Mouse (Mus musculus) pancreas, adult 10 weeks (tissue): ENCODE results near the gene Mrps34. TPM values are rescaled to one million over a fixed set of nuclear protein-coding genes. Genes with fewer than 3 reads are reported as not detected.

Experiments
- polyA plus RNA-seq: library from polyadenylated mRNA; stranded (reverse); fragments of 350-450 nt; fragmentation: Illumina TruSeq; extraction: RNeasy Lipid Tissue Mini Kit (QIAGEN cat#74804); gene quantifications from one replicate; pipeline ENCODE4 v1.2.3, GENCODE M21; 2015; ENCODE audit warnings: low read depth, low replicate concordance; ENCODE audit not compliant: insufficient read depth

The Mrps34 gene
- 13.1 TPM for polyA plus RNA-seq

GRCm38 (mm10) chr17:24894995-24895547 is at the start of gene Mrps34, which contains the start of gene Eme2:
Gene Mrps34 (plus strand): TSS chr17:24895116.
Gene Eme2 (minus strand): TSS chr17:24895087.

DNA sequence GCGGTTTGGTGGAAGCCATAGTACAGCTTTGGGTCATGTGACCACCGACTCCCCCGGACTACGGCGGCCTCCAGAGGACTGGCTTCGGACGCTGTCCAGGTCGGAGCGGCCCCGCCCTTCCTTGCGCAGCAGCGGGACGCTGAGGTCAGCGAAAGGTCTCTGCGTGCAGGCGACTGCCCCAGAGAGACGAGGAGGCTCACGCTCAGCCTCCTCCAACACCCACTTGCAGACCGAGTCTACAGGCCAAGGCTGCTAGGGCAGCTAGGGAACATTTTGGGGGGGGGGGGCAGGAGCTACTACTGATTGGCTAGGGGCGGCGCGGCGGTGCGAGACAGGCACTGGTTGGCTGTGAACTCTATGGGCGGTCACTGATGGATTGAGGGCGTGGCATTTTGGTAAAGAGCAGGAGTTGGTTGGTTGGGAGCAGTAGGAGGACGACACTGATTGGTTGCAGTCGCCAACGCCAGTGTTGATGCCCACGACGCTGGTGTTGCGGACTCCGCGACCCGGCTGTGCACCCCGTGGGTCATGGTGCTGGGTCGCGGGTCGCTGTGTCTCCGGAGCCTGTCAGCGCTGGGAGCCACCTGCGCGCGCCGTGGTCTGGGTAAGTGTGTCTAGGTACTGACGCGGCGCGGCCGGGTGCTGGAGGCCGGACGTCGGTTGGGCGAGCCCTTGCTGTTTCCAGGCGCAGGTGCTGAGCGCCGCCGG is 44.7 kb upstream of the Mrps34 start, which contains the start of gene Fahd1:
Fahd1 (minus strand) TSS at position 300 of the 708 bp plus-strand sequence.

DNA sequence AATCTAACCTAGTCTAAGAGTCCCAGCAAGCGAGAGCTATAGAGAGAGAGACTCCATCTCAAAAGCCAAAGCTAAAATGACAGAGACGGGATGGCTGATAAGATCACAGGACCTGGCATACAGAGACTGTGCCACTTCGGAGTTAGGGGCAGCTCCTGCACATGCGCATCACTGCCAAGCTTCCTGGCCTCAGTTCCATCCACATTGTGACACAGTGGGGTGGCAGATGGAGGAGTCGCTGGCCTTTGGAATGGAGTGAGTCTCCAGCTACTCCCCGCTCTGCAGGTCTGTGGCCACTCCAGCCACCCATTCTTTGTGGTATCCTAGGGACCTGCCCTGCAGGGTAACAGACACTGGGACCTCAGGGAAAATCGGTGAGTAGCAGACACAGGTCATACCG is 29.1 kb upstream of the Mrps34 start, which contains the start of gene Igfals:
Igfals (plus strand) TSS at position 222 of the 400 bp plus-strand sequence.

DNA sequence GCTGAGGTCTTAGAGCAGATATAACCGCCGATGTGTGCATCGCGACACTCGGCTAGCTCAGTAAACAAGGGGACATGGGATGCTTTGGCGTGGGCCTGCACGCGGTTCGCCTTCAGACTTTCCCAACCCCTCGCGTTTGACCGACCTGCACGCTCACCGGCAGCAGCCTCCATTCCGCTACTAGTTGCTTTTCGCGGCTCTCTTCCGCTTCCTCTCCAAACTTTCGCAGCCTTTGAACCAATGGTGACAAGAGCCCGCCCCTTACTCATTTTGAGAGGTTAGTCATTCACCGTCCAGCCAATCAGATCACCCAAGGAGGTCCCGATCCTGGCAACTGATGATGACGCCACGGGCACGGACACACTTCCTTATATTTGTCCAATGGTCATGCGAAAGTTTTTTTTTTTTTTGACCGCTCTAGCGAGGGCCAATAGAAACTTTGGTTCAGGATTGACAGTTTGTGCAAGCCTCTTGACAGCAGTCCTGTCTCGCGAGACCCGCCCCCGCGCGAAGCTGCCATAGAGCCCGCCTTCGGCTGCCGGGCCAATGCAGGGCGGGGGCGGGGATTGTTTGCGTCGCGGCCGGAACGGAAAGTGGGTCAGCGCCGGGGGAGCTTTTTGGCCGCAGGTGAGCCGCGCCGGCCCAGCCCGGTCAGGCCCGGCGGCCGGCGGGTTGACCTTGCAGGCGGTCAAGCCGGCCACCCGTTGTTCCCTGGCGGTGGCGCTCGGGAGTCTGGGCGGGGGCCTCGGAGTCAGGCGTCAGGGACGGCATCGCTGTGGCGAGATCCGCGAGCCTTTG is 8.6 kb upstream of the Mrps34 start, which contains the start of the genes Nubp2 and Spsb3:
Nubp2 (minus strand) TSS at position 216 of the 798 bp plus-strand sequence.
Spsb3 (plus strand) TSS at position 510 of the 798 bp plus-strand sequence.

DNA sequence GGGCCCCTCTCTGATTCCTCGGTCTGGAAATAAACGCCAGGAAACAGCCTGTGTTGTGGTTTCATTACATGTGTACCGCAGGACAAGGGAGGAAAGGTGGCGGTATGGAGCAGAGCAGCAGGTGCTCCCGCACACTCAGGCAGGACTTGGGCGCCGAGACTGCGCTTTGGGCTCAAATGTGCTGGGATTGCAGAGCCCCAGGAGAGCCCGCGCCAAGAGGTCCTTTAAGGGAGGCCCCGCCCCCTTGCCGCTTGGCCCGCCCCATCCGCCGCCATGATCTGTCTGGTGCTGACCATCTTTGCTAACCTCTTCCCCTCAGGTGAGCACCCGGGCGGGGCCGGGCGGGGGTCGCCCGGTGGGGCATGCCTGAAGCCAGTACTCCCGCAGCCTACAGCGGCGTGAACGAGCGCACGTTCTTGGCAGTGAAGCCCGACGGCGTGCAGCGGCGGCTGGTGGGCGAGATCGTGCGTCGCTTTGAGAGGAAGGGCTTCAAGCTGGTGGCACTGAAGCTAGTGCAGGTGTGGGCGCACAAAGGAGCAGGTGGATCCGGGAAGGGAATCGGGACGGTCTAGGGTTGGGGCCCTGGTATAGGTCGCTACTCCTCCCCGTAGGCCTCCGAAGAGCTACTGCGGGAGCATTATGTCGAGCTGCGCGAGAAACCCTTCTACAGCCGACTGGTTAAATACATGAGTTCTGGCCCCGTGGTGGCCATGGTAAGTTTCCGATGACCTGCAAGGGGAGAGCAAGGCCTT is 1.5 kb downstream of the Mrps34 start, which contains the start of gene Nme3:
Nme3 (plus strand) TSS at position 260 of the 752 bp plus-strand sequence.

DNA sequence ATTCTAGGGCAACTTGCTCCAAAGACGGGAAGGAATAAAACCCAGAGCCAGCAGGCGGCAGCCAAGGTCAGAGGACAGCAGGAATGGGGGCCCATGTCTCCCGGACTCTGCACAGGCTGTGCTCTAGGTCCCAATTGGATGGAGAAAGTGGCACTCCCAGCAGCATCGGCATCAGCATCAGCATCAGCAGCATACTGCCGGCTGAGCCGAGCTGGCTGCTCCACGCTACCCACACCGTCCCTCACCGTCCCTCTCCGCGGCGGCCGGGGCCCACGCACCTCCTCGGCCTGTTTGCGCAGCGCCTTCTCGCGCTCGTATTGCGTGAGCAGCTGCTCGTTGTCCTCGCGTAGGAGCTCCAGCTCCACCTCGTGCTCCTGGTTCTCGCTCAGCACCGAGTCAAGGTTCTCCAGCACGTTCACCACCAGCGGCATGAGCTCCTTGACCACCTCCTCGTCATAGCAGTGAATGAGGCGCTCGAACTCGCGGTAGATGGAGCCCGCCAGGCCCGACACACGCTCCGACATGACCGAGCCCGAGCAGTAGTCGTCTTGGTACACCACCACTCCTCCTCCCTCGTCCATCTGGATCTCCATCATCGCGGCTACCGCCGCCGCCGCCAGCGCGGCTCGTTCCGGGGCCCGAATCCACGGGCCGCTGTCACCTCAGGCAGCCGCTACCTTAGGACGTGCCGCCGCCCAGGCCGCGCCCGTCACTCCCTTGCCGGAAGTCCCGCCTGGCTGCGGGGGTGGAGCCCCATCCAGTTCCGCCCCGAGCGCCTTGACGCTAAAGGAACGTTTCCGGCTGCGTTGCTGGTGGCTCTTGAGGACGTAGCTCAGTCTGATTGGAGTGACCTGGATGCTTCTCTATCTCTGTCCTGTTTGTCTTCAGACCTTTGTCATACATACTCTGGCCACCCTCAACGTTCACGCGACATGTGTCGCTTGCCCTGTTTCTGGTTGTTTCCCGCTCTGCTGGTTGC is 41.6 kb downstream of the Mrps34 start, which contains the start of gene Mapk8ip3:
Mapk8ip3 (minus strand) TSS at position 719 of the 979 bp plus-strand sequence.

Other genes starting within 250 kb of the Mrps34 start
- 48.3 TPM for gene Slc9a3r2, start 244.8 kb upstream of the Mrps34 start, polyA plus RNA-seq
- 1.6 TPM for gene Npw, start 236.7 kb upstream of the Mrps34 start, polyA plus RNA-seq
- 21.6 TPM for gene Zfp598, start 225.4 kb upstream of the Mrps34 start, polyA plus RNA-seq
- 0.44 TPM for gene Syngr3, start 205.2 kb upstream of the Mrps34 start, polyA plus RNA-seq
- gene Gfer, start 199.0 kb upstream of the Mrps34 start, polyA plus RNA-seq, result 10.7 TPM
- 1.6 TPM for gene Noxo1, start 198.9 kb upstream of the Mrps34 start, polyA plus RNA-seq
- 6.0 TPM for gene Tbl3, start 187.5 kb upstream of the Mrps34 start, polyA plus RNA-seq
- gene Rnf151, start 177.1 kb upstream of the Mrps34 start, polyA plus RNA-seq, result not detected
- gene Rps2, start 177.0 kb upstream of the Mrps34 start, polyA plus RNA-seq, result 538 TPM
- 66.2 TPM for gene Ndufb10, start 170.6 kb upstream of the Mrps34 start, polyA plus RNA-seq
- not detected for gene Rpl3l, start 167.3 kb upstream of the Mrps34 start, polyA plus RNA-seq
- 68.8 TPM for gene Msrb1, start 158.5 kb upstream of the Mrps34 start, polyA plus RNA-seq
- gene Hs3st6, start 142.1 kb upstream of the Mrps34 start, polyA plus RNA-seq, result 1.0 TPM
- not detected for gene Meiob, start 90.8 kb upstream of the Mrps34 start, polyA plus RNA-seq
- gene Hagh, start 55.0 kb upstream of the Mrps34 start, polyA plus RNA-seq, result 23.1 TPM
- 3.8 TPM for gene Fahd1, start 44.8 kb upstream of the Mrps34 start, polyA plus RNA-seq
- gene Igfals, start 29.1 kb upstream of the Mrps34 start, polyA plus RNA-seq, result 3.4 TPM
- gene Nubp2, start 8.8 kb upstream of the Mrps34 start, polyA plus RNA-seq, result 8.6 TPM
- gene Spsb3, start 8.5 kb upstream of the Mrps34 start, polyA plus RNA-seq, result 7.3 TPM
- gene Eme2, start within 50 bp of the Mrps34 start, polyA plus RNA-seq, result 8.7 TPM
- 3.3 TPM for gene Nme3, start 1.4 kb downstream of the Mrps34 start, polyA plus RNA-seq
- 42.5 TPM for gene Mapk8ip3, start 41.9 kb downstream of the Mrps34 start, polyA plus RNA-seq
- gene Jpt2, start 65.6 kb downstream of the Mrps34 start, polyA plus RNA-seq, result 9.4 TPM
- gene Cramp1l, start 120.7 kb downstream of the Mrps34 start, polyA plus RNA-seq, result 3.4 TPM
- gene Ift140, start 121.0 kb downstream of the Mrps34 start, polyA plus RNA-seq, result 2.6 TPM
- gene Tmem204, start 188.5 kb downstream of the Mrps34 start, polyA plus RNA-seq, result 28.7 TPM
- 14.3 TPM for gene Telo2, start 220.9 kb downstream of the Mrps34 start, polyA plus RNA-seq
- not detected for gene Ptx4, start 225.6 kb downstream of the Mrps34 start, polyA plus RNA-seq
- 7.1 TPM for gene Clcn7, start 238.3 kb downstream of the Mrps34 start, polyA plus RNA-seq